Mouse (Mus musculus) limb, embryonic 10.5 days (tissue): ENCODE results near the gene Eme2. TPM values are rescaled to one million over a fixed set of nuclear protein-coding genes. Genes with fewer than 3 reads are reported as not detected.
A peak's percentile ranks its signal among the peaks of the same experiment; 100 is the strongest.

Experiments
- DNase-seq: peaks from one replicate; pipeline ENCODE4 v3.0.0-alpha.2; 2017; ENCODE audit warnings: low spot score
- H3K27ac ChIP-seq: fragments of 300-500 bp; sonication (generic); 2 replicates; pipeline ENCODE4 v1.5.1; 2016; ENCODE audit warnings: mild to moderate bottlenecking
- H3K27me3 ChIP-seq: fragments of 300-500 bp; sonication (generic); 2 replicates; pipeline ENCODE4 v1.6.1; 2016; ENCODE audit warnings: low read depth, mild to moderate bottlenecking; ENCODE audit not compliant: poor library complexity, severe bottlenecking
- H3K36me3 ChIP-seq: fragments of 300-500 bp; sonication (generic); 2 replicates; pipeline ENCODE4 v1.6.1; 2016; ENCODE audit warnings: mild to moderate bottlenecking, moderate library complexity
- H3K4me1 ChIP-seq: fragments of 300-500 bp; sonication (generic); 2 replicates; pipeline ENCODE4 v1.6.1; 2016
- H3K4me3 ChIP-seq: fragments of 300-500 bp; sonication (generic); 2 replicates; pipeline ENCODE4 v1.5.1; 2016; ENCODE audit warnings: mild to moderate bottlenecking, moderate library complexity
- H3K9me3 ChIP-seq: fragments of 300-500 bp; sonication (generic); replicated peaks from 2 replicates; pipeline ENCODE4 v1.6.1; 2016; ENCODE audit warnings: mild to moderate bottlenecking
- WGBS: fragments of 180-500 bp; shearing (Covaris S2); methylation state at CpG from one replicate; pipeline ENCODE4 v1.1.7; 2016; 5-methylcytosine and 5-hydroxymethylcytosine counted together
- polyA plus RNA-seq: library from polyadenylated mRNA; unstranded; fragments of >200 nt; fragmentation: Nextera tagmentation; extraction: Ambion mirVana; gene quantifications from 2 replicates; pipeline ENCODE4 v1.2.1, GENCODE M21; 2016

Eme2 gene
- polyA plus RNA-seq, 1 experiment from 2014 or later: 30.6 TPM

DNA sequence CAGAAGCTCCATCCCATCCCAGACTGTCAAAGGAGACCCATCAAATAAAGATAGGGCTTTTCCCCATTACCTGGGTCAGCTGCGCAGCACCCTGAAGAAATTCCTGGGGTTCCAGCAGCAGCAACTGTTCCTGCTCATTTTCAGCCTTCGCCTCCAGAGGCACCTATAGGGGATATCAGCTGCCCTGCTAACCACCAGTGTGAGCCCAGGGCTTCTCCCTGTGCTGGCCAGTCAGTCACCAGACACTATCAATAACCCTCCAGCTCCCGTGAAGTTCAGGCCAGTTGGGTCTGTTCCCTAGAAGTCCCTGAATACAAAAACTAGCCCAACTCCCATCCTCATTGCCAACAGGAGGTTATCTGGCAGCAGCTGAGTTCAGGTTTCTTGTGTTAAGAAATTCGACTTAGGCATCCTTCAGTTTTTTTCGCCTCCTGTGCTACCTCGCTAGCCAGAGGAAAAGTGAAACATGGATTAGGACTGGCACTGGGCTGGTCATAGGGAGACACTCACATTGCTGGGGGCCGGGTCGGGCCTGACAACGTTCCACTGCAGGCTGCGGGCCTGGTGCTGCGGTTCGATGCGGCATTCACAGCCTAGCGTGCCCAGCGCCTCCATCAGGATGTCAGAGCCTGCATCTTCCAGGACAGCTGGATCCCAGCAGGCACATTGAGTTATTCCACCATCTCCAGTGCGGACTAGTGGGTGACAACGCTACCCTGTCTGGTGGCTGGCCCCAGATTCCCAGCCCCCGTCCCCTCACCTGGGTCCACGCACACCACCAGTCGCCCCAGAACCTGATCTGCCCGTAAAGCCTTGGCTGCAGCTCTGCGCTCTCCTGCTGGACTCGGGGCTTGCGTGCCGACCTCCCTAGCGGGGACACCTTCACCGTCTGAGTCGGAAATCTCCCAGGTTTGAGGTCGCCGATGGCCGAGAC, 559 bp downstream of the Eme2 start:
- Histone ChIP-seq H3K27ac (peak overlapping the region; percentile 87), H3K4me1 (peaks cover 38% of the 10 kb centered on the region), H3K4me3 (peak overlapping the region; percentile 86), H3K9me3 (no peaks in the 10 kb centered on the region), H3K36me3 (peaks cover 74% of the 10 kb centered on the region), H3K27me3 (no peaks in the 10 kb centered on the region)
- no peak for DNase-seq
- 11% methylated on average over 31 of the region's 31 CpGs for WGBS

DNA sequence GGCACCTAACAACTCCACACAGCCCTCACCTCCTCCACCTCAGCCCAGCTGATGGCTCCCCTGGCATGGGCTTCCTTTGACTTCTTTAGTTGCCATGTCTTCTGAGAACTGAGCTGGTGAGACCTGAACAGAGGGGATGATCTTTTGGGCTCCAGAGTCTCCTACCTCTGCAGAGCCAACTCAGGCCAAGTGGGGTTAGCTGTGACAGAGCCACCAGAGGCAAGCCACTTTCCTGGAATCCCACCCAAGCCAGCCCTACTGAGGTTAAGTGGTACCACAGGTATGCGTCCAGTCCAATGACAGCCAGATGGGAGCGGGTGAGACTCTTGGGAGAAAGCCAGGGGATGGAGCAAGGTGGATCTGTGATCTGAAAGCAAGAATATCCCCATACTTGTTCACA, 1.6 kb downstream of the Eme2 start:
- H3K4me3 ChIP-seq: no peak overlapping the region; the same call in 1 of the 2 replicates

DNA sequence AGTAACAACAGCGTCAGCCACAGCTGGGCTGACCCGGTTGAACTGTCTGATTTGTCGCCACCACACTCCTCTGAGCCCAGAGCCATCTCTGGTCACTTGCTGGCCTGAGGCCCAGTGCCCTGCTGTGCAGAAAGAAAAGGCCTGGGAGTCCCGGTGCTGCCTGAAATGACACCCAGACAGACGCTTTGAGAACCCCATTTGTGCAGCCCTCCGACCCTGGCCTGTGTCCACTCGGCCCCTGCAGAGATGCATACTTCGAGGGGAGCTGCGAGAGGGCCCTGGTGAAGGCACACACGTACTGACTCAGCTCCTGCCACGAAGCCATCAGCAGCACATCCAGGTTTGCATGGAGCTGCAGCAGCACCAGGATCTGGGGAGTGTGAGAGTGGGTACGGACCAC, 2.1 kb downstream of the Eme2 start:
- H3K4me3 ChIP-seq: no peak overlapping the region
- H3K9me3 ChIP-seq: no peaks in the 10 kb centered on the region
- no peak overlapping the region for H3K27ac ChIP-seq
- peaks cover 41% of the 10 kb centered on the region for H3K4me1 ChIP-seq
- 92% methylated on average over 12 of the region's 12 CpGs for WGBS
- no peaks in the 10 kb centered on the region for H3K27me3 ChIP-seq
- DNase-seq: no peak
- peaks cover 67% of the 10 kb centered on the region for H3K36me3 ChIP-seq

More for the DNA sequence above, 1.6 kb downstream of the Eme2 start:
- Histone ChIP-seq H3K9me3 (no peaks in the 10 kb centered on the region), H3K36me3 (peaks cover 72% of the 10 kb centered on the region), H3K27ac (no peak overlapping the region), H3K4me1 (peaks cover 38% of the 10 kb centered on the region), H3K27me3 (no peaks in the 10 kb centered on the region)
- DNase-seq: no peak
- 97% methylated on average over 2 of the region's 2 CpGs for WGBS

DNA sequence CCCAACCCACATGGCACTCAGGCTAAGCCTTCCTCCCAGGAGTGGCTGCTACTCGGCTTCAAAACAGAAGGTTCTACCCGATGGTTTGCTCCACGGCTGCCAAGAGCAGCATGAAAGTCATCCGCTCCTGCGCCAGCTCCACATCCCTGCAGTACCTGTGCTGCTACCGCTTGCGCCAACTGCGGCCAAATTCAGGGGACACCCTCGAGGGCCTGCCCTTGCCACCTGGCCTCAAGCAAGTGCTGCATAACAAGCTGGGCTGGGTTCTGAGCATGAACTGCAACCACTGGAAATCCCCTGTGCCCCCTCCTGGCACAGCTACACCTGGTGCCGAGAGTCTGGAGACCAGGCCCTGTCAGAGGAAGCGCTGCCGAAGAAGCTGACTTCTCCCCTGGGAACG, 3.6 kb downstream of the Eme2 start:
- DNase-seq: no peak
- H3K4me1 ChIP-seq: peaks cover 36% of the 10 kb centered on the region
- H3K27me3 ChIP-seq: no peaks in the 10 kb centered on the region
- H3K36me3 ChIP-seq: peaks cover 57% of the 10 kb centered on the region
- H3K9me3 ChIP-seq: no peaks in the 10 kb centered on the region
- H3K27ac ChIP-seq: no peak overlapping the region
- no peak overlapping the region for H3K4me3 ChIP-seq
- 90% methylated on average over 13 of the region's 13 CpGs for WGBS

- peaks cover 57% of the 10 kb centered on the region for H3K36me3 ChIP-seq
- DNase-seq: no peak
- no peak overlapping the region for H3K27ac ChIP-seq
- no peaks in the 10 kb centered on the region for H3K9me3 ChIP-seq
- no peak overlapping the region for H3K4me3 ChIP-seq
- no peaks in the 10 kb centered on the region for H3K27me3 ChIP-seq
- 86% methylated on average over 19 of the region's 19 CpGs for WGBS
- peaks cover 32% of the 10 kb centered on the region for H3K4me1 ChIP-seq
These were observed 4.5 kb downstream of the Eme2 start for GRCm38 (mm10) chr17:24890151-24891092.

DNA sequence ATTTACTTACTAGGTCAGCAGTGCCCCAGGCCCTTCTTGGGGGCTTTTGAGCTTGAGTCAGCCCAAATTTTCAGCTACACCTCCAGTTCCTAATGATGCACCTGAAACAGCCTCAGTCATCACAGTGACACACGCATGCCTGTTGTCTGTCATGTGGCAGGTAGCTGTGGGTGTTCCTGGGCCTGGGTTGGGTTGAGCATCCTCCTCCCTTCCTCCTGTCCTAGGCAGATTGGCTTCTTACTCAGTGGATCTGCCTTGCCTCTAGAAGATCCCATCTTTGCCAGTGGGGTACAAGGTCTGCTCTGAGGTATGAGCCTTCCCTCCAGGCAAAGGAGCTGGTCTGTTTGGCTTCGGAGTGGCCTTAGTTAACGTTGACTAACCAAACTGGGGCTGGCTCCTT, 6.0 kb downstream of the Eme2 start:
- no peak for DNase-seq
- Histone ChIP-seq H3K9me3 (no peaks in the 10 kb centered on the region), H3K4me1 (peaks cover 28% of the 10 kb centered on the region), H3K36me3 (peaks cover 64% of the 10 kb centered on the region), H3K4me3 (no peak overlapping the region), H3K27me3 (no peaks in the 10 kb centered on the region), H3K27ac (no peak overlapping the region)
- 92% methylated on average over 3 of the region's 3 CpGs for WGBS

DNA sequence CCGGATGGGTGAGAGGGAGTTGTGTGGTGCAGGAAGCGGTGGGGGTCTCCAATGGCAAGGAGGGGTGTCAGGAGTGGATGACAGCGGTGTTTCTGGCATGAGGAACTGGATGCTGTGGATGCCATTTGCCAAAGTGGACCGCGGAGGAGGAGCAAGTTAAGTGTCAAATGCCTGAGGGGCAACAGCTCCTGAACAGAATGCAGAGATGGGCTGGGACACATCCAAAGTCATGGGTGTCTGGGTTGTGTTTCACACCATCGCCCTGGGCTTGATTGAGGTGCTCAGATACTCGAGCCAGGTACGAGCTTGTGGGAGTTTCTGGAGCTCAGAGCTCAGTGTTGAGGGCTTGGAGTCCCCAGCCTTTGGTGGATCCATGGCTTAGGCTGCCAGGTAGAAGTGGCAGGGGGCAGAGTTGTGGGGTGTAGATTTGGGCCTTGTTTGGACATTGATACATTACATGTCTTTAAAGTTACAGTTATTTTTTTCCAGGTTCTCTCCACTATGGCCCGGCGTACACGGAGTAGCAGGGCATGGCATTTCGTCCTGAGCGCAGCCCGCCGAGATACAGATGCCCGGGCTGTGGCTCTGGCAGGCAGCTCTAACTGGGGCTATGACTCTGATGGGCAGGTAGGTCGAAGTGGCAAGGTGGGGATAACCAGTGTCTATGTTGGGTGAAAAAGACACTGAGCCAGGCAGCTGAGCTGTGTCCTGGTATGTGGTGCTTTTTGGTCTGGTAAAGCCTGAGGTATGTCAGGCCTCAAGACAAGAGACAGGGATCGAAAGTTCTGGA, 7.4 kb downstream of the Eme2 start:
- Histone ChIP-seq H3K27ac (peak overlapping the region; percentile 82), H3K36me3 (peaks cover 64% of the 10 kb centered on the region)
- WGBS: 66% methylated on average over 18 of the region's 18 CpGs

DNA sequence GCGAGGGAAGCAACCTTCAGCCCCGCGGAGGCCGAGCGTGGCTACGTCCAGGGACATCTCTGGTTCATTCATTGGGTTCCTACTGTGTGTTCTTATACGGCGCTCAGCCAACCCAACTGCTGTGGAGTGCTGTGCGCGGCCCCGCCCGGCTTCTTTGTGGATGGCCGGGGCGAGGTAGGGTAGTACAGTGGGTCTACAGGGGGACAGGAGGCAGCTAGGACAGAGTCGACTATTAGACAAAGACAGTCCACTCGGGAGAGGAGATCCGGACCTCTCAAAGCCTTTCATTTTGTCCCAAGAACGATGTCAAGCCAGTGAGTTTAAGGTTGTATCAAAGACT, 8.0 kb downstream of the Eme2 start:
- peaks cover 24% of the 10 kb centered on the region for H3K4me1 ChIP-seq
- peaks cover 60% of the 10 kb centered on the region for H3K36me3 ChIP-seq
- H3K27ac ChIP-seq: peak overlapping the region; percentile 82

More for the DNA sequence above, 7.4 kb downstream of the Eme2 start:
- DNase-seq: no peak
- no peaks in the 10 kb centered on the region for H3K9me3 ChIP-seq
- H3K27me3 ChIP-seq: no peaks in the 10 kb centered on the region
- H3K4me1 ChIP-seq: peaks cover 24% of the 10 kb centered on the region
- peak overlapping the region; percentile 89 for H3K4me3 ChIP-seq

DNA sequence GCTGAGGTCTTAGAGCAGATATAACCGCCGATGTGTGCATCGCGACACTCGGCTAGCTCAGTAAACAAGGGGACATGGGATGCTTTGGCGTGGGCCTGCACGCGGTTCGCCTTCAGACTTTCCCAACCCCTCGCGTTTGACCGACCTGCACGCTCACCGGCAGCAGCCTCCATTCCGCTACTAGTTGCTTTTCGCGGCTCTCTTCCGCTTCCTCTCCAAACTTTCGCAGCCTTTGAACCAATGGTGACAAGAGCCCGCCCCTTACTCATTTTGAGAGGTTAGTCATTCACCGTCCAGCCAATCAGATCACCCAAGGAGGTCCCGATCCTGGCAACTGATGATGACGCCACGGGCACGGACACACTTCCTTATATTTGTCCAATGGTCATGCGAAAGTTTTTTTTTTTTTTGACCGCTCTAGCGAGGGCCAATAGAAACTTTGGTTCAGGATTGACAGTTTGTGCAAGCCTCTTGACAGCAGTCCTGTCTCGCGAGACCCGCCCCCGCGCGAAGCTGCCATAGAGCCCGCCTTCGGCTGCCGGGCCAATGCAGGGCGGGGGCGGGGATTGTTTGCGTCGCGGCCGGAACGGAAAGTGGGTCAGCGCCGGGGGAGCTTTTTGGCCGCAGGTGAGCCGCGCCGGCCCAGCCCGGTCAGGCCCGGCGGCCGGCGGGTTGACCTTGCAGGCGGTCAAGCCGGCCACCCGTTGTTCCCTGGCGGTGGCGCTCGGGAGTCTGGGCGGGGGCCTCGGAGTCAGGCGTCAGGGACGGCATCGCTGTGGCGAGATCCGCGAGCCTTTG, 8.6 kb downstream of the Eme2 start, which contains the start of the genes Nubp2 and Spsb3:
TSS of gene Nubp2 (minus strand) at position 216 of the 798 bp plus-strand sequence.
TSS of gene Spsb3 (plus strand) at position 510 of the 798 bp plus-strand sequence.
- Histone ChIP-seq H3K9me3 (no peaks in the 10 kb centered on the region), H3K4me1 (peaks cover 24% of the 10 kb centered on the region), H3K4me3 (peak within 1 kb of the TSS; percentile 89), H3K27me3 (no peaks in the 10 kb centered on the region), H3K27ac (peak within 1 kb of the TSS; percentile 82), H3K36me3 (peaks cover 55% of the 10 kb centered on the region)
- peak; percentile 96 for DNase-seq
- under 1% methylated on average over 69 of the region's 69 CpGs for WGBS

More for the DNA sequence above, 8.0 kb downstream of the Eme2 start:
- WGBS: 2% methylated on average over 18 of the region's 18 CpGs
- no peaks in the 10 kb centered on the region for H3K9me3 ChIP-seq
- peak overlapping the region; percentile 89 for H3K4me3 ChIP-seq
- H3K27me3 ChIP-seq: no peaks in the 10 kb centered on the region
- DNase-seq: no peak

DNA sequence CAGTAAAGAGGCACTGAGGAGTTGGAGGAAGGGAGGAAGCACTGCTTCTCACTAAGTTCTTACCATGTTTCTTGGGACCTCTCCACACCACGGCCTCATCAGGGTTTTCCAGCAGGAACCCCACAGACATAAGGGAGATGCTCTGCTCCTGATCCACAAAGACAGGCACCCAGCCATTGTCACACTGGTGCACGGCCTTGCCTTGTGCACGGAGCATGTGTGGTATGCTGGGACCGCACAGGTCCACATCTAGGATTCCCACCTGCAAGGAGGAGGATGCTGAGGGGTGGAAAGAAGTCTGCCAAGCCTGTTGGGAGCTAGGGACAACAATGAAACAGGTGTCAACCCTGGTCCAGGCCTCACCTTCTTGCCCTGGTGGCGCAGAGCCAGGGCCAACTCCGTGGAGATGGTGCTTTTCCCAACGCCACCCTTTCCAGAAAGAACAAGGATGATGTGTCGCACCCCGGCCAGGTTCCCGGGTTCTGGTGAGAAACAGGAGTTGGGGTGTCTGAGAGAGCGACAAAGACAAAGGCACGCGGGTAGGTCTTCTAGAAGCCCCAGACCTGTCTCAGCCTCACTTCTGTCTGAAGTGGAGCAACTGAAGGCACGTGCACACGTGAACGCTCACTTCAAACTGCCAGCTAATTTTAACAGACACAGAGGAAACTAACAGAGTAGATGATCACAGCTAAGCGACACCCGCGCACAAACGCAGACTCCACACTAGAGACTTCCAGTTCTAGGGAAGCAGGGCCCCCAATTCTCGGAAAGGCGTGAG, 9.3 kb downstream of the Eme2 start:
- WGBS: 26% methylated on average over 22 of the region's 22 CpGs
- Histone ChIP-seq H3K4me3 (peak overlapping the region; percentile 89), H3K4me1 (peaks cover 24% of the 10 kb centered on the region), H3K36me3 (peaks cover 47% of the 10 kb centered on the region), H3K9me3 (no peaks in the 10 kb centered on the region), H3K27ac (peak overlapping the region; percentile 47), H3K27me3 (no peaks in the 10 kb centered on the region)
- DNase-seq: no peak

- no peak overlapping the region for H3K27ac ChIP-seq
- WGBS: 94% methylated on average over 6 of the region's 6 CpGs
- no peak for DNase-seq
- no peaks in the 10 kb centered on the region for H3K9me3 ChIP-seq
- peaks cover 35% of the 10 kb centered on the region for H3K36me3 ChIP-seq
- no peaks in the 10 kb centered on the region for H3K27me3 ChIP-seq
- H3K4me1 ChIP-seq: peaks cover 24% of the 10 kb centered on the region
- no peak overlapping the region for H3K4me3 ChIP-seq
These were observed 10.5 kb downstream of the Eme2 start for GRCm38 (mm10) chr17:24884391-24884790.
